Mouse (Mus musculus) E14TG2a.4 (cell line): ENCODE data around the gene Fam166a.
"Not testable (repeated sequence)": the region's sequence is repeated elsewhere in the genome, so short reads cannot be mapped to it uniquely, and the experiment has no call there.

ENCODE experiments used
- H3K27me3 ChIP-seq: 2 replicates; pipeline ENCODE4 v1.6.1; 2014; ENCODE audit warnings: low read length, control low read depth; ENCODE audit not compliant: insufficient read depth
- H3K36me3 ChIP-seq: 2 replicates; pipeline ENCODE4 v1.6.1; 2014; ENCODE audit warnings: low read length, control low read depth; ENCODE audit not compliant: insufficient read depth
- H3K4me1 ChIP-seq: replicated peaks from 2 replicates; pipeline ENCODE4 v1.6.1; 2014; ENCODE audit warnings: low read depth, low read length, control low read depth
- H3K4me3 ChIP-seq: replicated peaks from 2 replicates; pipeline ENCODE4 v1.5.1; 2014; ENCODE audit warnings: mild to moderate bottlenecking, low read length
- H3K9me3 ChIP-seq: 2 replicates; pipeline ENCODE4 v1.6.1; 2014; ENCODE audit warnings: low read length, control low read depth
- CTCF ChIP-seq: conservative IDR thresholded peaks from 2 replicates; pipeline ENCODE4 v1.5.1; 2014; ENCODE audit warnings: low read length
- NANOG ChIP-seq: IDR thresholded peaks from 2 replicates; pipeline ENCODE4 v1.6.1; 2014; ENCODE audit warnings: borderline replicate concordance, low read length, mixed read lengths
- POU5F1 ChIP-seq: IDR thresholded peaks from 2 replicates; pipeline ENCODE4 v1.6.1; 2014; ENCODE audit warnings: low read length, borderline replicate concordance

The Fam166a gene

DNA sequence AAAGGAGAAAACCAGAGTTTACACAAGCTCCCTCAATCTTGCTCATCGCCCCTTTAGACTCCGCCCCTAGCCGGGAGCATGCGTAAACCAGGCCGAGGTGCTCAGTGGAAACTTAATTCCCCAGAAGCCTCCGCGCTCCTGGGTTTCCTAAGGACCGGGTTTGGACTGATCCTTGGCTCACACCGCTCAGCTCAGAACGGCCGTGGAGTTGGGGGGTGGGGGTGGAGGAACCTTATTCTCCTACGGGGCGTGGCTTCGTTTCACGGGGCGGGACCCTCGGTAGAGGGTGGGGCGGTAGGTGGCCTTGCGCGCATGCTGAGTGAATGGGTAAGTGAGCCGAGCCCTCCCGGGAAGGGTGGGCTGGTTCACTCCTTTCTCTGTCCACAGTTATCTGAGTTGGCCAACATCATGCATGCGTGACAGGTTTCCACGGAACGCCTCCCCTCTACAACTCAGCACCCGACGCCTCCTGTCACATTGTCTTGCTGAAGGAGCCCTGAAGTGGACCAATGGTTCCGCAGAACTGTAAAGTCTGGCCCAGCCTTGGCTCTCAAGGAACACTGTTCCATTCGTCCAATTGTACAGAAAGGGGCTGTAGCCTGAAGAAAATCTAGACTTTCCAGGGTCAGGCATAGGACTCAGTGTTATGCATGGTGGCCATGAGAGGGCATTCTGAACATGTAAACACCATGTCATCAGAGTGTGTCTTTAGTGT is 22.3 kb downstream of the Fam166a start:
- H3K4me3 ChIP-seq = peak overlapping the region; percentile 78
- H3K4me1 ChIP-seq = peaks cover 85% of the 10 kb centered on the region
- peaks cover 21% of the 10 kb centered on the region for H3K36me3 ChIP-seq
- TF ChIP-seq POU5F1 (no peak), NANOG (no peak), CTCF (no peak)
- H3K9me3 ChIP-seq = no peaks in the 10 kb centered on the region
- H3K27me3 ChIP-seq = peaks cover 15% of the 10 kb centered on the region

DNA sequence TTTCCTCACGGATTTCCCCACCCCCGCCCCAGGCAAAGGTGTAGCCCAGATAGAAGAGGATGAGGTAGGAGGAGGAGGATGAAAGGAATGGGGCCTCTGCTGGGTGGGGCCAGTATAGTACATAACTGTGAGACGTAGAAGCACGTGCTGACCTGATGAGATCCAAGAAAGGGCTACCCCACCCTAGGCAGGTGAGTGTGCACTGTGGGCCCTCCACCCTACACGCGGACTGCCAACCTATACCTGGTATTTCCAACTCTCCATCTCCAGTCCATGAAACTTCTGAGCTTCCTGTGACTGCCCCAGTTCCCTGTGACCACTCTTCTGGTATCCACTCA is 22.9 kb downstream of the Fam166a start:
- TF ChIP-seq CTCF (no peak), NANOG (no peak), POU5F1 (no peak)
- peaks cover 85% of the 10 kb centered on the region for H3K4me1 ChIP-seq
- peak overlapping the region; percentile 78 for H3K4me3 ChIP-seq
- H3K9me3 ChIP-seq = no peaks in the 10 kb centered on the region
- H3K27me3 ChIP-seq = peaks cover 15% of the 10 kb centered on the region
- H3K36me3 ChIP-seq = peaks cover 27% of the 10 kb centered on the region

DNA sequence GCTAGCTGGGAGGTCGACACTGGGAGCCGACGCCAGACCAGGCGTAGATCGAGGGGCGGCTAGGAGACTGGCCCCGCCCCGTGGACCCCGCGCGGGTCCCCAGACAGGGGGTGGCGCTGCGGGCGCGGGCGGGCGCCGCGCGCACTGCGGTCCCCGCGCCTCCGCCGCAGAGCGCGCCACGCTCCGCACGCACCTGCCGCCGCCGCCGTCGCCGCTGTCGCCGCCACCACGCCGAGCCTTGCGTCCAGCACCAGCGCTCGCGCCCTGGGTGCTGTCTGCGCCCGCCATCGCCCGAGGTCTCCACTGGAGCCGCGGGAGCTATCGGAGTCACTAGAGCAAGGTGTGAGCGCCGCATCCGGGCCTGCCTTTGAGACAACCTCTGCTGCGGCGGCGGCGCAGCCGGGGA is 23.6 kb downstream of the Fam166a start, which contains the start of the genes Rnf208 and Cysrt1:
Gene Rnf208, plus strand, starts transcription at position 155 of the 406 bp plus-strand sequence.
Gene Cysrt1, minus strand, starts transcription at position 352 of the 406 bp plus-strand sequence.
- H3K9me3 ChIP-seq = no peaks in the 10 kb centered on the region
- no peak for TF ChIP-seq CTCF
- no peak for TF ChIP-seq POU5F1
- peaks cover 85% of the 10 kb centered on the region for H3K4me1 ChIP-seq
- peaks cover 15% of the 10 kb centered on the region for H3K27me3 ChIP-seq
- peaks cover 34% of the 10 kb centered on the region for H3K36me3 ChIP-seq
- H3K4me3 ChIP-seq = peak within 1 kb of the TSS; percentile 78

DNA sequence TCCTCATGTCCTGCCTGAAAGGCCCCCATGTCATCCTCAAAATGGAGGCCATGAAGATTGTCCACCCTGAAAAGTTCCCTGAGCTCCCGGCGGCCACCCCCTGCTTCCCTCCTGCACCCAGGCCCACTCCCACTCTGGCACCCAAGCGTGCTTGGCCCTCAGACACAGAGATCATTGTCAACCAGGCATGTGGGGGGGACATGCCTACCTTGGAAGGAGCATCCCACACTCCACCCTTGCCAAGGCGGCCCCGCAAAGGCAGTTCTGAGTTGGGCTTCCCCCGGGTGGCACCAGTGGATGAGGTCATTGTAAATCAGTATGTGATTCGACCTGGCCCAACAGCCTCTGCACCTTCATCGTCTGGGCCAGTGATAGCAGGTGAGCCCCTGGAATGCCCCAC is 24.8 kb downstream of the Fam166a start:
- H3K27me3 ChIP-seq = peaks cover 15% of the 10 kb centered on the region
- H3K4me1 ChIP-seq = peaks cover 85% of the 10 kb centered on the region
- peaks cover 46% of the 10 kb centered on the region for H3K36me3 ChIP-seq
- no peaks in the 10 kb centered on the region for H3K9me3 ChIP-seq
- peak overlapping the region; percentile 78; the same call in 1 of the 2 replicates for H3K4me3 ChIP-seq
- no peak for TF ChIP-seq NANOG
- no peak for TF ChIP-seq CTCF
- TF ChIP-seq POU5F1 = no peak

DNA sequence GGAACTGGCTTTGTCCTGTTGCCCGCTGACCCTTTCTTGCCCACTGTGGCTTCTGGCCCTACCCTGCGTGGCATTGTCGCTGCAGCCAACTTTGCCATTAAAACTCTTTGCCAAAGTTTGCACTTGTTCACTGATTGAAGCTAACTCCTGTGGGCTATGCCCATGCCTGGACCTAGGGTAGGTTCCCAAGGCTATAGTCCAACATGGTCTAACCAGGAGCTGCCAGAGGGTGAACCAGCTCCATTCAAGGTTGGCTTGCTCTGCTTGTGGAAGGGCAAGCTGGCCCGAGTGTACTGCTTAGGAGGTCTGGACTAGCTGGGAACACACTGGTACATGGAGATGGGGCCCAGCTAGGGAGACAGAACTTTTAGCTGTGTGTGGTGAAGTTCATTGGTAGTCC is 25.6 kb downstream of the Fam166a start:
- peaks cover 54% of the 10 kb centered on the region for H3K36me3 ChIP-seq
- no peaks in the 10 kb centered on the region for H3K9me3 ChIP-seq
- no peak overlapping the region for H3K4me3 ChIP-seq
- H3K27me3 ChIP-seq = peaks cover 15% of the 10 kb centered on the region
- peaks cover 86% of the 10 kb centered on the region for H3K4me1 ChIP-seq
- no peak for TF ChIP-seq POU5F1
- TF ChIP-seq NANOG = no peak
- TF ChIP-seq CTCF = no peak

DNA sequence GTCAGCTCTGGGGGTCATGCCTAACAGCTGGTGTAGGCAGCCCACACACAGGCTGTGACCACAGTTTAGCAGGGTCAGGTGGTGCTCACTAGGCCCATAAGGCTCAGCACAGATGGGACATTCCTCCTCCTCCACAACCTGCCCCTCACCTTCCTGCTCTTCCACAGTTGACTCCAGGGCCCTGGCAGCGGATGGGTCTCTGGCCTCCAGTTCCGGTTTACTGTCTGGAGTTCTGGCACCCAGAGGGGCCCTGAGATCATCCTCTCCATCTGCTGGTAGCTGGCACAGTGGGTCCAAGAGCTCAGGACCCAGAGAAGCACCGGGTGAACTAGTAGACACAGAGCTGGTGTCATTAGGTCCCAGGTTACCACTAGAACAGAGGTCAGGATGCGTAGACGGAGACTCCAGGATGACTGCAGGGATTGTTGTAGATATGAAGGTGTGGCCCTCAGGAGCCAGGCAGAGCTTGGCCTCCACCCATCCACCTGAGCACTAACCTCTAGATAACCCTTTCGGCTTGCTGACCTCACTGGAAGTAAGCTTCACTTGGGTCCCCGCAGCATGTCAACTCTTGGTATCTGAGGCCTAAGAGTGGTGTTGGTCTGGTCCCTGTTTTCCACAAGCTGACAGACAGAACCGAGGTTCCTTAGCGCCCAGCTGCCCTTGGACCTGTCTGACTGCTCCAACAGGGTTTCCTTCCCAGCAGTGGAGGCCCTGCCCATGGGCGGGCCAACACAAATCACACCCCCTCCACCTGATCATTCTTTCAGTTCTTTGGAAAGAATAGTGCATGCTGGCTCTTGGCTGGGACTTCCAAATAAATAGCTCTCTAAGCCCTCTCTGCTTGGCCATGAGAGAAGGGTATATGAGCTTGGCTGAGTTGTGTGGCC is 27.9 kb downstream of the Fam166a start, which contains the start of gene AL732309.1:
Gene AL732309.1, minus strand, starts transcription at position 681 of the 890 bp plus-strand sequence.
- peaks cover 78% of the 10 kb centered on the region for H3K4me1 ChIP-seq
- peaks cover 12% of the 10 kb centered on the region for H3K27me3 ChIP-seq
- TF ChIP-seq POU5F1 = no peak
- TF ChIP-seq NANOG = no peak
- no peak for TF ChIP-seq CTCF
- H3K36me3 ChIP-seq = peaks cover 77% of the 10 kb centered on the region
- no peak within 1 kb of the TSS; the same call in 1 of the 2 replicates for H3K4me3 ChIP-seq
- H3K9me3 ChIP-seq = no peaks in the 10 kb centered on the region

DNA sequence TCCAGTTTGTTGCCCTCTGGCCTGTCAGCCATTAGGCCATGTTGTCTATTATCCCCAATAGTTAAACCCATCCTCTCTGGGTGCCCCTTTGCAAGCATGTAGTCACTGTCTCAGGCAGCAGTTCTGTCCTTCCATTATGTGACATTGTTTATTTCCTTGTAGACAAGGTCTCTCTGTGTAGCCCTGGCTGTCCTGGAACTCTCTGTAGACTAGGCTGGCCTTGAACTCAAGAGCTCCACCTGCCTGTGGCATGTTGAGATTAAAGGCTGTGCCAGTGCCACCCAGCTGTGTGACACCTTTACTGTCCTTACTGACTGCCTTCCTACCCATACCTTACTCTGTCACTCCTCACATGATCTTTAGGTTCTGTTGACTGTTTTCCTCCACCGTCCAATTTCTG is 33.8 kb downstream of the Fam166a start:
- TF ChIP-seq POU5F1 (no peak), NANOG (no peak), CTCF (no peak; the same call in 1 of the 2 replicates)
- no peak overlapping the region for H3K4me3 ChIP-seq
- no peaks in the 10 kb centered on the region for H3K27me3 ChIP-seq
- H3K4me1 ChIP-seq = peaks cover 69% of the 10 kb centered on the region
- H3K36me3 ChIP-seq = peaks cover 69% of the 10 kb centered on the region
- H3K9me3 ChIP-seq = no peaks in the 10 kb centered on the region

DNA sequence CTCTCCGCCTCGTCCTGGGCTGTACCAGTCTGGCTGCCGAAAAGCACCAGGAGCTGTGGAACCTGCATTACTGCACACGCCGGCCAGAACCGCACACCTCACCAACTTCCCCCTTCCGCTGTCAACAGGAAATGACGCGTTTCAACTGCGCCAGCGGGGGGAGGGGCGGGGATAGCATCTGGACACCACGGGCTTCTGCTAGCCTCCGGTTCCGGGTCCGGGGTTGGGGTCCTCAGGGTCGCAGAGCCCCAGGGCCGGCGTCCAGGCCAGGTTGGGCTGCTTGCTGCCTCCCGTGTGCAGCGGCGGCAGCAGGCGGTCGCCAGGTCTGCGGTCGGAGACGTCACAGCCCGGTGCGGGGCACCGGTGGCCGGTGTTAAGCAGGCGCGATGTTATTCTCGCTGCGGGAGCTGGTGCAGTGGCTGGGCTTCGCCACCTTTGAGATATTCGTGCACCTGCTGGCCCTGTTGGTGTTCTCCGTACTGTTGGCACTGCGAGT is 36.8 kb downstream of the Fam166a start, which contains the start of gene Tmem203:
Gene Tmem203, plus strand, starts transcription at position 156 of the 496 bp plus-strand sequence.
- Histone ChIP-seq H3K4me1 (peaks cover 45% of the 10 kb centered on the region), H3K4me3 (peak within 1 kb of the TSS; percentile 100)

DNA sequence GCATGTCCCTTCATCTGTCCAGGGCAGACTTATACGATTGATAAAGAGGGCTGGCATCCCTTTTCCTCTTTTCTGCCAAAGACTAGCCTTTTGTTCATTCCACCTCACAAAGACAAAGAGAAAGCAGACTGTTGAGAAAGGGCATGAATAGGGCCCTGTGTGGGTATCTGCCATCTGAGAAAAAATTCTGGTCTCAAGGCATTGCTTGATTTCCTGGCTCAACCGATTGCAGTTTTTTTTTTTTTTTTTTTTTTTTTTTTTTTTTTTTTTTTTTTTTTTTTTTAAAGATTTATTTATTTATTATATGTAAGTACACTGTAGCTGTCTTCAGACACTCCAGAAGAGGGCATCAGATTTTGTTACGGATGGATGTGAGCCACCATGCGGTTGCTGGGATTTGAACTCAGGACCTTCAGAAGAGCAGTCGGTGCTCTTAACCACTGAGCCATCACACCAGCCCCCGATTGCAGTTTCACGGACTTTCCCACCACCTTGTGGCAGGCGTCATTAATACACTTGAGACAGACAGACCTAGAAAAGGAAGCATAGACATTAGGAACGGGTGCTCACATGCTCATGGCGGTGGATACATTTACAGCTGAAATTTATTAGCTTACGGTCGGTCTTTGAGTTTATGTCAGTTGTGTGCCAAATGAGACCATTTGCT is 38.0 kb downstream of the Fam166a start:
- Histone ChIP-seq H3K4me3 (peak overlapping the region; percentile 100), H3K4me1 (peaks cover 46% of the 10 kb centered on the region), H3K36me3 (peaks cover 27% of the 10 kb centered on the region)
- not testable (repeated sequence) for H3K27me3 ChIP-seq, H3K9me3 ChIP-seq

More for the DNA sequence above, 36.8 kb downstream of the Fam166a start, which contains the start of gene Tmem203:
- H3K27me3 ChIP-seq = no peaks in the 10 kb centered on the region
- TF ChIP-seq POU5F1 (no peak), NANOG (no peak), CTCF (no peak)
- peaks cover 39% of the 10 kb centered on the region for H3K36me3 ChIP-seq
- no peaks in the 10 kb centered on the region for H3K9me3 ChIP-seq

DNA sequence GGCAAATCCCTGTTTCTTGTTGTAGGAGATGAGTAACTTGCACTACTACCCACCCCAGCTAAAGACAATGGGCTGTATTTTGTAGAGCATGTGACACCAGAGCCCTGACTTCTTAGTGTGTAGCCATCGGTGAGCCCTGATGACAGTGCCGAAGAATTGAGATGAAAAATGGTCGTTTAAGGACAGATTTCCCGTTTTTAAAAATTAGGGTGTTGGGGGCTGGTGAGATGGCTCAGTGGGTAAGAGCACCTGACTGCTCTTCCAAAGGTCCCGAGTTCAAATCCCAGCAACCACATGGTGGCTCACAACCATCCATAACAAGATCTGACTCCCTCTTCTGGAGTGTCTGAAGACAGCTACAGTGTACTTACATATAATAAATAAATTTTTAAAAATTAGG is 38.7 kb downstream of the Fam166a start:
- not testable (repeated sequence) for H3K9me3 ChIP-seq, H3K4me3 ChIP-seq, H3K27me3 ChIP-seq
- Histone ChIP-seq H3K4me1 (peaks cover 50% of the 10 kb centered on the region), H3K36me3 (peaks cover 20% of the 10 kb centered on the region)
